Mouse (Mus musculus) left cerebral cortex, adult 18-20 months (tissue): ENCODE data around the gene Khdrbs2. TPM values are rescaled to one million over a fixed set of nuclear protein-coding genes. Genes with fewer than 3 reads are reported as not detected.

ENCODE experiments used
- DNase-seq, 2 experiments: peaks; one replicate each; pipeline ENCODE4 v3.0.0; 2021 to 2022; ENCODE audit warnings: low spot score in 2 of 2, mixed read lengths in 1 of 2
- long read RNA-seq, 2 experiments: library from polyadenylated mRNA; stranded (forward); transcript quantifications; one replicate each; pipeline ENCODE4 v2.0.0; 2021
- total RNA-seq, 2 experiments: library from RNA; stranded (reverse); gene quantifications; 2 replicates each; pipeline ENCODE4 v1.2.3; 2021

Khdrbs2 gene
- total RNA-seq: 10 to 100 TPM; 10.3 to 11.4 TPM
- long read RNA-seq, experiment 1, transcript Khdrbs2-201 (9 exons, 2,281 nt): major isoform, 12 of 26 reads
- long read RNA-seq, experiment 1, partial matches to known transcripts: 1 of 26 reads
- long read RNA-seq, experiment 1, other reads (novel, unspliced or antisense): 11 of 26 reads
- long read RNA-seq, experiment 2, transcript Khdrbs2-201 (9 exons, 2,281 nt): major isoform, 8 of 15 reads
- long read RNA-seq, experiment 2, partial matches to known transcripts: 0 of 15 reads
- long read RNA-seq, experiment 2, other reads (novel, unspliced or antisense): 5 of 15 reads

DNA sequence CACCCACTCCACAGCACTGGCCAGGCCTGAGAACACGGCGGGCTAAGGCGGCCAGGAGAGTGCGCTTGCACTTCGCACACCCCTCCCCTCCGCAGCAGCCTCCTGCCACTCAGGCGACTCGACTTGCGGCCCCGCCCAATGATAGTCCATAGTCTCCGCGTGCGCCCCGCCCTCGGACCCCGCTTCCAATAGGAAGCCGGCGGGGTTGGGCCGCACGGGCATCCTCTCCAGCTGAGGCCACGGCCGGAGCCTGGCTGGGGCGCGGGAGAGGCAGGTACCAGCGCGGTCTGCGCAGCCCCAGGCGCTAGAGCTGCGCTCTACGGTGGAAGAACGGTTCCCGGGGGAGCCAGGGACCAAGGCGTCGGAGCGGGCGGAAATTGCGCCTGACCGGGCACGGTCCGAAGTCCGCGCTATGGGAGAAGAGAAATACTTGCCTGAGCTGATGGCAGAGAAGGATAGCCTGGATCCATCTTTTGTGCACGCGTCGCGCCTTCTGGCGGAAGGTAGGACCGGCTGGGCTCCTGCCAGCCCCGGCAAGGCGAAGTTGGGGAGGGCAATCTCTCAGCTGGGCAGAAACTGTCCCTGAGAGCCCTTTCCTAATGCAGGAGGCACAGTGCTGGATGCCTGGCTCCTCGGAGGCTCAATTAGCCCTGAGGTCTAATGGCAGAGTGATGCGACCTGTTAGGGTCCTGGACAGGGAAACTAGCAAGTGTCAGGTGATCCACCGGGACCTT lies at the start of gene Khdrbs2:
Gene Khdrbs2, plus strand, starts transcription at position 209 of the 734 bp plus-strand sequence.
- DNase-seq: peak; percentile 87 to 95

DNA sequence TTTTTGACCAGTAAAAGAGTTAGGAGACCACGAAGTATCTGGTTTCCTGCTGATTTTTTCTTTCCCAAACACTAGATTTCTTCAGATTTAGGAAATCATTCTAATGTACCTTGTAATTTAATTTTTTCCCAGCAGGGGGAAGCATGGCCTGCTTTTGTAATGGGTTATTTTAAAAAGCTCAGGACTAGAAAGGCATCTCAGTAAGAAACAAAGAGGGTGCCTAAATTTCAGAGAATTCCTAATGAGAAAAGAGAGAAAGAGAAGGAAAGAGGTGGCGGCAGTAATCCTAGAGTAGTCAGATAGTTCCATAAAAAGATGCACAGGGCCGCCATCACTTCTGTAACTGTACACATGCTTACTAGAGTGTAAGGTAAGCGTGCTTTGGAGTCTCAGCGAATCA lies 2.1 kb downstream of the Khdrbs2 start:
- DNase-seq: peak; percentile 23 to 30

DNA sequence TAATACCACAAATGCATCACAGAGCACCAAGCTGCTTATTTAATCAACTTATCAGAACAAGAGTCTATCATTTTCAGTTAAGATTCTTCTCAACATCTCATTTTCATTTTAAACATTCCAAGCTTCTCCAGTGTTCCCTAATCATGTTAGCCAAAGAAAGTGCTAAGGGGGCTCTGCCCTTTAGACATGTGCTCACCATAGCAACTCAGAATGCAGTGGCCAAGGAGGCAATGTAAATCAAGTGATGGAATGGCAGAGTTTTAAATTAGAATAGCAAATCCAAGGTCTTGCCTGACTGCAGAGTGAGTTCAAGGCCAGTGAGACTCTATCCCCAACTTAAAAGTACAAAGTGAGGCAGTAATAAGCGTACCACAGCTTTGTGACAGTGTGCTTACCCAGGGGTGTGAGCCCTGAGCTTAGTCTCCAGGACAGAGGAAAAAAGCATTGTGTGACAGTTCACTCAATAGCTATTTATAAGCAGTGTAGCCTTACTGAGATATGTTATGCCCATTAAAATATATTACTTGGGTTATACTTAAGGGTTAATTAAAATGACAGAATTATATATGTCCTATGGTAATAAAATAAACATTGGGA lies 27.2 kb downstream of the Khdrbs2 start:
- DNase-seq: no peak

DNA sequence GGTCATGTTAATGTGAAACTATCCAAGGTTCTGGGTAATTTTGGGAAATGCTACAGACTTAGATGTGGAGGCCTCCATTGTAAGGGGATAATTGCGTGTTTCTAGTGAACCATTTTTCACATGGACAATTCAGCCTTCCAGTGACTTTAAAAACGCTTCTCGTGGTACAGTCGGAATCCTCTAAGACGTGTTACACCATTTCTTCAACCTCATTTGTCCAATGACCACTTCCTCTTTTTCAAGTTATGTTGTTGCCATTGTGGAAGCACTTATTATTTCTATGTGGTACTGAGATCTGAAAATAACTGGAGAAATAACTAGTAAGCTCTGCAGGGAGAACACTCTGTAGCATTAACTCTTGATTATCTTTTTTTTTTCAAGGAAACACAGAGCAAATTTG lies 75.9 kb downstream of the Khdrbs2 start:
- DNase-seq: no peak

DNA sequence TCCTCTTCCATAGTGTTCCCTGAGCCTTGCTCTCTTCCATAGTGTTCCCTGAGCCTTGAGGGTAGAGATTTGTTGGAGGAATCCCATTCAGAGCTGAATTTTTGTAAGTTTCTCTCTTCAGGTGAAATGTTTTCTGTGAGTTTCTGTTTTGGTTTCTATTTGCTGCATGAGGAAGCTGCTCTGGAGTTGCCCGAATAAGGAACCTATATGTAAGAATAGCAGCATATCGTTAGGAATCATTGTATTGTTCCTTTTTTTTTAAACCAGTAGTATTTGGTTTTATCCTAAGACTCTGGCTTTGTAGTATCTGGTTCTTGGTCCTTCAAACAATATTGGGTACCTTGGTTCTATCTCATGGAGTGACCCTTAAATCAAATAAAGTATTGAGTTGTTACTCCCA lies 77.1 kb downstream of the Khdrbs2 start:
- DNase-seq: no peak

DNA sequence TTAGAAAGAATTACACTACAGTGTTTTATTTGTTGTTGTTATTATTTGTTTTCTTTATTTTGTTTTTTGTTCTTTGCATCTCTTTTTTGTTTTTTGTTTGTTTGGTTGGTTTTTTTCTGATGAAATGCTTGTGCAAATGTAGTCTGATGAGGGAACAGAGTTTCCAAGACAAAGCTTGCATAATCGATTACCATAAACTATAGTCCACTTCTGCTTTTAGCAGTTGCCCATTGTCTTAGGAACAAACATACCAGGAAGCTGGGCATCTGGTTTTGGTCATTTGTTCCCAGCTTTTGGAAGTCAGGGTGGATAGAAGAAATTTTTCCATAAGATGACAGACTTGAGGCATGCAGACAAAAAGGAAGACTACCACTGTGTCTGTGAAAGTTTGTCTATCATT lies 77.8 kb downstream of the Khdrbs2 start:
- no peak for DNase-seq

DNA sequence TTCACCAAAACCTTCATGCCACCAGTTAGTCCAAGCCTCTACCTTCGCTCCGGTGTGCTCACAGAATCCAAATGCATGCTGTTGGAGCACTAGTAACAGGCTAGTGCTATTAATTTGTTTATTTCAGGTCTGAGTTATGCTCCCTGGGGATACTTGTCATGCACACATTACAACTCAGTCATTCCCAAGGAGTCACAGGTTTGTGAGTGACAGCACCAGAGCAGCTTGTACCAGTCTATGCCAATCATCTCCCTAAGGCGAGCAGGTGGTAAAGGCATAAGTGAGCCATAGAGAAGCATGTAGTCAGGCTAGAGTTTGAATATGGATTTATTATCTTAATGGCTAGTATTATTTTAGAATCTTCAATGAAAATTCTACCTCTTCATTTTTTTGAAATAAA lies 86.4 kb downstream of the Khdrbs2 start:
- DNase-seq: no peak

DNA sequence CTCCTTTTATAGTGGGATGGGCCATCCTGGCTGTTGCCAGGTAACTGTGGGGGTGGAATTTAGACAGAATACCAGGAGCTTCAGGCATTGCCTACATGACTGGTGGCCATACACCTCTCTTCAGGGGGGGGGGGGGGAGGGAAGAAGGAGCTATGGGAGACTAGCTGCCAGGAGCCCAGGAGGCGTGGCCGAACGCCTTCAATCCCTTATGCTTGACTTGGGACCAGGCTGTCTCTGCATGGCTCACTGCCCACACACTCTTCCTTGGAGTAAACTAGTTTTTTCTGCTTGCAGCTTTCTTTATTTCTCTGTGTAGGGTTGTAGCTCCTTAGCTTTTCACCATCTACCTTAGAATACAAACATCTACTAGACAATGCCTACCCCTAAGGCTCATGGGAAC lies 98.0 kb downstream of the Khdrbs2 start:
- DNase-seq: peak in 1 of 2 experiments; percentile 16

DNA sequence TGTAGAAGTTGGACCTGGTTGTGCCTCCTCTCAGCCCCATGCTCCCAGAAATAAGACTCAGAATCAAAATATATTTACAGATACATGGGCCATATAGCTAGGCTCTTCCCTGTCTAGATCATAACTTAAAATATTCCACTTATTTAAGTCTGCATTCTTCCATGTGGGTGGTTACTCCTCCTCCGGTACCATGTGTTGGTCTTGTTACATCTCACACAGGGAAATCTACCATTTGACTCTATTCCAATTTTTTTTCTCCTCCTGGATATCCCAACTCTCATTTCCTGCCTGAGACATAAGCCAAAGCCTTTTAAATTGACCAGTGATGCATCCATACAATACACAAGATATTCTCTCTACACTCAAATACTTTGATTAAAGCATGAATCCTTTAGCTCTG lies 122.2 kb downstream of the Khdrbs2 start:
- no peak for DNase-seq

DNA sequence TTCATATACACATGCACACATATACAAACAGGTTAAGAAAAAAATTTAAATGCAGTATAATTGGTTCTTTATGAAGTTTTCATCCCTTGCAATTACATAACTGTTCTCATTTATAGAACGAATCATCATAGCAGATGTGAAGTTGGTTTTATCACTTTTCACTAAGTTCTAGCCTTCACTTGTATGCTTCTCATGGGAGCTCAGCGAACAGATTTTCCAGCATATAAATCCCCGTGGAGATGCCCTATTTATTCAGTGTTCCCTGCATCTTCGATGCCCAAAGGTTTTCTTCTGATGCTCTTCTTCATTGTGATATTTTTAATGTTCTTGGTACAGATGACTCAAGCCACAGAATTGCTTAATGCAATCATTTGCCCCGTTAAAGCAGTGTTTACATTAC lies 128.9 kb downstream of the Khdrbs2 start:
- no peak for DNase-seq

DNA sequence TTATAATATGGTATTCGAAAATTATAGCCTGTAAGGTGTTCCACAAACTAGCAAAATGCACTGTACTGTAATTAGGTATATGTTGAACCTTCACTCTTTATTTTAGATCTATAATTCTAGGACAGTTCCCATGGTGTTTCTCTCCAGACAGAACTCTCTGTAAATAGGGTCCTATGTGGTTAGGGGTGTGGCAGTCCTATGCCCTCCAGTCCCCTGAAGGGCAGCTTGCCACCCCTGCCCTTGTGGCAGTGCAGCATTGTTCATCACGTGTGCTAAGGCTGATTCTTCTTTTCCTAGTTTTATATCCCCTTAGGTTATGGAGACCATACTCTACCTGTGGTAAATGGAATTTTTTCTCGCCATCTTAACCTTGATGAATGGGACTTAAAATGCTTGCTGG lies 136.6 kb downstream of the Khdrbs2 start:
- DNase-seq: no peak

DNA sequence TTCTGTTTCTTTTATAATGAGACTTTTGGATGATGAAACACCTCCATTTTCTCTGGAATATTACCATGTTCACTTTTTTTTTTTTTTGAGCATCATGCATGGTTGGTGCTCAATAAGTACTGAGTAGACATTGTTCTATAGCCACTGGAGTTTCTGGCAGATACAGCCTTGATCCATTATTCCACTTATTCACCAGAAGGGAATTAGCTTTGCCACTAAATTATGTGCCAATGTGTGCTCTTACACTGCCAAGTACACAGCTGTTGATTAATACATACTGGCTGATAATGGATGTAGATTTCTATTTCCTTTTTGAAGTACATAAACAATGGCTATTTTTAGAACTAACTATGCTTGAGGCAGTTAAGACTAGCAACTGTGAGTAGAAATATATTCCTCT lies 137.1 kb downstream of the Khdrbs2 start:
- no peak for DNase-seq

DNA sequence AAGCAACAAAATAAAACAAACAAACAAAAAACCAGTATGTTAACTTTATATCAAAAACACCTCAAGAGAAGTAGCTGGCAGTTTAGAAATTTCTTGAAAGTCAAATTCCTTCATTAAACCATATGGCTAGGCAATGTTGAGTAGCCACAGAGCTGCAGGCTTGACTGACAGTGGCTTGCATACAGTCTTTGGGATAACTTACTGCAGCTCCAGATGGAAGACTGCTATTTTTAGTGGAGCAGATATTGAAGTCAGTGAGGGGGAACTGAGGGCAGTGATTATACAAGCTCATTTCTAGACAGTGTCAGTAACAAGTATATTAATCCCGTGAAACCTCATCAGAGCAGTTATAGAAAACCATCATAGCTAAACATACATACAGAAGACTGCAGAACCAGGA lies 166.6 kb downstream of the Khdrbs2 start:
- no peak for DNase-seq

DNA sequence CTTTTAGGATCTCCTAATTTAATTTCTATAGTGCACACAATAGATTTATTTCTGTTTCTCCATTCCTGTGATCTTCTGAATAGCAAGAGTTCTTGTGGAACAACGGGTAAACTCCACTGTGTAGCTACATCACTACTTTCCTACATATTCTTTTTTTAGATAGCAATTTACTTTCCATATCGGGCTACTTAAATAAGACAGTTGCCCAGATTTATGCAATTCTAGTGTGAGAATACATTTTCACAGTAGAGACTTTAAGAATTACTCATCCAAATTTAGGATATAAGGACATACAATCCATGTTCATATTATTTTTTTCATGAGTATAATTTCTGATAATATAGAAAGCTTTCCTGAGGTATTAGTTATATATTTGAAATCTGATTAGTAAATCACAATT lies 175.0 kb downstream of the Khdrbs2 start:
- DNase-seq: no peak

DNA sequence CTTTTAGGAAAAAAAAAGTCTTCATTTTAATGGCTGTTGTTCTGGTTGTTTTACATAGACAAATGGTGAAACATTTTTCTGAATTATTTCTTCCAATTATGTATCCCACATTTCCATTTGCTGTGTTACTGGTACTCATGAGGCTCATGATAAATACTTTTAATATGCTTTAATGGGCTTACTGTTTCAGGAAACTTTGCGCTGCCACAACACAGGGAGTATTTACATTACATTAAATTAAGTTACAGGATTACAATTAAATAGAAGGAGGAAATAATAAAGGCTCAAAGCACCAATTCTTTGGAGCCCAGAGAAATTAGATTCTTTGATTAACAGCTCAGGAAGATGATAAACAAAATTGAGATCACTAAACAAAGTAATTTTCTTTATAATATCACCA lies 179.6 kb downstream of the Khdrbs2 start:
- no peak for DNase-seq

DNA sequence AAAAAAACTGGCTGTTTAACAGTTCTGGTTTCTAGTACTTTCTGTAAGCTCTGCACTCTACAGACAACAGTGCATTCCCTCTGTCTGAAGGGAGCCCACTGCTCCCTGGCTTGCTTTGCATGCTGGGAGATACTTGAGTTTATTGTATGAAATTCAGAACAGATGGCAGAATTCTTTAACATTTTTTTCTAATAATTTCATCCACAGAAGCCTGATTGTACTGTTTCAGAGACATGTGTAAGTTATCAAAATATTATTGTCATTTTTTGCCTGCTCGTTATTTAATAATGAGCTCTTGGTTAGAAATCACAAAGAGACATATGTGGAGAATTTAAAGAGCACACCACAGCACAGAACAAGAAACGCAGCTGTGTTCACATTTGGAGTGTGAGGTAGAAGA lies 191.0 kb downstream of the Khdrbs2 start:
- no peak for DNase-seq

DNA sequence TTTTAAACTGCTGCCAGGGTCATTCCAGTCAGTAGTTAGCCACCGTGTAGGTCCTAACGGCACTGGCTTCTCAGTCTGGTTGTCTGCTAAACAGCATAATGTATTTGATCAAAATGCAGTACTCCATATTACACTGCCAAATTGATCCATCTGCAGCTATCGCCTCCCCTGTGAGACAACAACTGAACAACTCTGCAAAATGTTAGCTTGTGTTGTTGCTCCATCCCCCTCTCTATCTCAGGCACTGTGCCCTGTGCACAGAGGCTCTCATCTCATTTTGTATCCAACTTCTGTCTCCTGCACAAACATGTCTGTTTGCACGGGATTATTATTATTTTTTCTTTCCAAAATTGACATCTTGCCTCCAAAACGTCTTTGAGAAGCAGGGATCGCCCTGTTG lies 225.0 kb downstream of the Khdrbs2 start:
- DNase-seq: no peak

DNA sequence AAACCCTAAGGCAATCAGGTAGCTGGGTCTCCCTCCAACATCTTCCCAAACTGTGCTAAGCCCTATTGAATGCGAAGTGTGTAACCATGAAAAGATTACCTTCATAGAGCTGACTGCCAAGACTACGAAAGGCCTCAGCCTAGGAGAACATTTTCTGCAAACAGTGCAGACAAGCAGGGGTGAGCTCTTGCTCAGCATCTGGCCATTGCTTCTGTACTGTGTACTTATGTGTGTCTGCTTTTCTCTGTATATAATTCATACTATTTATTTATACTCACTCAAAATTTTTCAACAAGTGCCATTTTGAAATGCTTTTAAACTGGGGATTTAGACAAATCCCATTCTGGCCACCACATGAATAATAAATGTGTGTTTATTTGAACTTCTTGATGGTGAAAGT lies 235.1 kb downstream of the Khdrbs2 start:
- no peak for DNase-seq

DNA sequence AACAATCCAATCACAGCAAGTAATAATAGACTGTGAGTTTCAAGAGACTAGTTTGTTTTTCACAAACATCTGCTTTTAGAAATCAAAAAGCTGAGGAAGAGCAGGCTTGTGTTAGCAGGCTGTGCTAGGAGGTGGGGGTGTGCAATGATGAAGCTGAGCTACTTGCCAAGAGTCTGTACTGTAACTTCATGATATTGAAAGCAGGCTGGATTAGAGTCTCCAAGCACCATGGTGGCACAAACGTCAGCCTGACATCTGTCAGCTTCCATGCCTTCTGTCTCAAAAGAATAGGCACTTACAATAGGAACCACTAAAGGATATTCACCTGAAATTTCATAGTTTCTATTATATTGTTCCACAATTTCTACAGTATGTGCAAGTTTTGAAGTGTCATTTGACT lies 255.9 kb downstream of the Khdrbs2 start:
- DNase-seq: peak in 1 of 2 experiments; percentile 23

DNA sequence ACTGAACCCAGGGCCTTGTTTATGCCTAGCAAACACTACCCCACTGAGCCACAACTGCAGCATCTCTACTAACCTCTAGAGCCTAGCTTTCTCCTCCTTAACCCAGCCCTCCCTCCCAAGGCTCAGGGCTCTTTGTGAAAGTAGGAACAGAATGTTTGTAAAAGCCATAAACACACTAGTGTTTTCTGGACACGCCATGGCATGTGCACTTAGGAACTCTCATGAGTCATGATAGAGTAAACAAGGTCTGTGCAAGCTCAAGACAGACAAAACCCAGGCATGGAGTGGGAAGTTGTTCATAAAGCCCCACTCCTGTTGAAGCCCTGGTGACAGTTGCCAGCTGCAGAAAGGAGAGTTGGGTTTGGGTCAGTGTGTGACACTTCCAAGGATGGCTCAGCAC lies 257.0 kb downstream of the Khdrbs2 start:
- DNase-seq: no peak

DNA sequence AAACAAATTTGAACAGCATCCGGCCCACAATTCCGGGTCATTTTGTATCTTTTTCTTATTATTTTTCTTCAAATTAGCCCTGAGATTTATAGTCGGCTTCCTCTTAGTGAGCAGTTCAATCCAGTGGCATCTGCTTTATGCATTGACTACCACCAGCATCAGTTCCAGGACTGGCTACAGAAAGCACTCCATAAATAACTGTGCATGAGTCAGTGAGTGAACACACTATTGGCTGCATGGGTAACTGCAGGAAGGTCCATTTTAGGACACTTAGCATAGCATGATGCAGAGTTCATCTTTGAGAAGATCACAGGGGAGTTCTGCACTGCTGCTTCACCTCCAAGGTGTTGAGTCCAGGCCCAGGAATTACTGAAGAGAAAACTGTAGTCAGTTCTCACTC lies 258.0 kb downstream of the Khdrbs2 start:
- no peak for DNase-seq

DNA sequence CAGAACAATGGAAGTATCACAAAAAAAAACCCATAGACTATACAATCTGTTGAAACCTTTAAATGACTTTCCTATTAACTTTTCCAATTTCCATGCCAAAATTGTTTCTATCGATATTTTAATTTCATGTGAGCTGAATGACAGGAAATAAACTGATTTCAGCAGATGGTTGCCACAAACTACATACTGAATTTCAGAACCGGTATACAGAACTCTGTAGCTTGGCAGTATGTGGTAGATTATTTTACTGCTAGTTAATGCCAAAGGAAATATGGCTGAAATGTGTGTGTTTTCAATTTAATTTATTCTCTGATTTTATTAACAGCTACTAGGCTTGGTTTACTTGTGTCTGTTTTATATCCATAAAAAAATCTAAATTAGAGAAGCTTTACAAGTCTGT lies 260.6 kb downstream of the Khdrbs2 start:
- no peak for DNase-seq

DNA sequence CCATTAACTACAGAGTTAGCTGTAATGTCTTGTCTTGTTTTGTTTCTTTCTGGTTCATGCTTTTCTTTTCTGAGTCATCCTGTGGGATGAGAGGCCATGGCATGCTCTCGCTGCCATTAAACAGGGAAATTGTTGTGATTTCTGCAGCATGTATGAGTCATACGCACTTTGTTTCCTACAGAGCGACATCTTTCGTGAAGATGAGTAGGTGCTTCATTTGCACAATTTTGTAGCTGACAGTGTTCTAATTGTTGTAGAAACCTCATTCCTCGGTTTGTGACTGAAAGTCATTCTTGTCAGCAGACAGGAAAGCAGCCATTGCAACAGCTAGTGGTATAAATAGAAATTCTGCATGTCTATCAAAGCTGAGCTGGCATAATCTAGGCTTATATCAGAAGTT lies 271.4 kb downstream of the Khdrbs2 start:
- DNase-seq: no peak
